Mouse (Mus musculus): Measurements from ENCODE around the gene 4931428F04Rik. TPM values are rescaled to one million over a fixed set of nuclear protein-coding genes. Genes with fewer than 3 reads are reported as not detected.

The 4931428F04Rik gene
- 3.4 and 4.5 TPM in 2 replicates for total RNA-seq (2017)

- ATAC-seq (replicated peaks in 1 of 2; ENCODE audit: insufficient read depth in 1 of 2, low FRiP score in 2 of 2, low TSS enrichment in 1 of 2, low read depth in 1 of 2, poor library complexity in 2 of 2, severe bottlenecking in 2 of 2): no peak
Observed at GRCm38 (mm10) chr8:105289805-105290460, at the start of gene 4931428F04Rik. TSS of gene 4931428F04Rik (minus strand) at chr8:105289864.

GRCm38 (mm10) chr8:105338992-105339391 lies 49.3 kb upstream of the 4931428F04Rik start:
- ATAC-seq (replicated peaks in 1 of 2; ENCODE audit: insufficient read depth in 1 of 2, low FRiP score in 2 of 2, low TSS enrichment in 1 of 2, low read depth in 1 of 2, poor library complexity in 2 of 2, severe bottlenecking in 2 of 2): peak; percentile 52 to 54; a peak in 3 of 4 replicates

- ATAC-seq (replicated peaks in 1 of 2; ENCODE audit: insufficient read depth in 1 of 2, low FRiP score in 2 of 2, low TSS enrichment in 1 of 2, low read depth in 1 of 2, poor library complexity in 2 of 2, severe bottlenecking in 2 of 2): no peak
Observed at GRCm38 (mm10) chr8:105336373-105337130, 46.9 kb upstream of the 4931428F04Rik start.

GRCm38 (mm10) chr8:105332523-105332922 lies 42.9 kb upstream of the 4931428F04Rik start:
- no peak for ATAC-seq (replicated peaks in 1 of 2; ENCODE audit: insufficient read depth in 1 of 2, low FRiP score in 2 of 2, low TSS enrichment in 1 of 2, low read depth in 1 of 2, poor library complexity in 2 of 2, severe bottlenecking in 2 of 2)

GRCm38 (mm10) chr8:105331931-105332330 lies 42.3 kb upstream of the 4931428F04Rik start:
- ATAC-seq (replicated peaks in 1 of 2; ENCODE audit: insufficient read depth in 1 of 2, low FRiP score in 2 of 2, low TSS enrichment in 1 of 2, low read depth in 1 of 2, poor library complexity in 2 of 2, severe bottlenecking in 2 of 2): no peak

GRCm38 (mm10) chr8:105331469-105331868 lies 41.8 kb upstream of the 4931428F04Rik start:
- ATAC-seq (replicated peaks in 1 of 2; ENCODE audit: insufficient read depth in 1 of 2, low FRiP score in 2 of 2, low TSS enrichment in 1 of 2, low read depth in 1 of 2, poor library complexity in 2 of 2, severe bottlenecking in 2 of 2): no peak

GRCm38 (mm10) chr8:105330325-105330724 lies 40.7 kb upstream of the 4931428F04Rik start:
- ATAC-seq (replicated peaks in 1 of 2; ENCODE audit: insufficient read depth in 1 of 2, low FRiP score in 2 of 2, low TSS enrichment in 1 of 2, low read depth in 1 of 2, poor library complexity in 2 of 2, severe bottlenecking in 2 of 2): no peak

GRCm38 (mm10) chr8:105326968-105327367 lies 37.3 kb upstream of the 4931428F04Rik start:
- no peak for ATAC-seq (replicated peaks in 1 of 2; ENCODE audit: insufficient read depth in 1 of 2, low FRiP score in 2 of 2, low TSS enrichment in 1 of 2, low read depth in 1 of 2, poor library complexity in 2 of 2, severe bottlenecking in 2 of 2)

GRCm38 (mm10) chr8:105326141-105326672 lies 36.5 kb upstream of the 4931428F04Rik start, which contains the start of the genes Lrrc29 and Tmem208:
TSS of gene Lrrc29 (minus strand) at chr8:105326278.
TSS of gene Tmem208 (plus strand) at chr8:105326354.
- peak; percentile 94 to 96 for ATAC-seq (replicated peaks in 1 of 2; ENCODE audit: insufficient read depth in 1 of 2, low FRiP score in 2 of 2, low TSS enrichment in 1 of 2, low read depth in 1 of 2, poor library complexity in 2 of 2, severe bottlenecking in 2 of 2)

- no peak; a peak in 1 of 4 replicates for ATAC-seq (replicated peaks in 1 of 2; ENCODE audit: insufficient read depth in 1 of 2, low FRiP score in 2 of 2, low TSS enrichment in 1 of 2, low read depth in 1 of 2, poor library complexity in 2 of 2, severe bottlenecking in 2 of 2)
Observed at GRCm38 (mm10) chr8:105325641-105326093, 36.0 kb upstream of the 4931428F04Rik start.

- no peak for ATAC-seq (replicated peaks in 1 of 2; ENCODE audit: insufficient read depth in 1 of 2, low FRiP score in 2 of 2, low TSS enrichment in 1 of 2, low read depth in 1 of 2, poor library complexity in 2 of 2, severe bottlenecking in 2 of 2)
Observed at GRCm38 (mm10) chr8:105323183-105323582, 33.5 kb upstream of the 4931428F04Rik start.

- ATAC-seq (replicated peaks in 1 of 2; ENCODE audit: insufficient read depth in 1 of 2, low FRiP score in 2 of 2, low TSS enrichment in 1 of 2, low read depth in 1 of 2, poor library complexity in 2 of 2, severe bottlenecking in 2 of 2): no peak
Observed at GRCm38 (mm10) chr8:105318662-105319190, 29.1 kb upstream of the 4931428F04Rik start.

GRCm38 (mm10) chr8:105317941-105318340 lies 28.3 kb upstream of the 4931428F04Rik start:
- no peak for ATAC-seq (replicated peaks in 1 of 2; ENCODE audit: insufficient read depth in 1 of 2, low FRiP score in 2 of 2, low TSS enrichment in 1 of 2, low read depth in 1 of 2, poor library complexity in 2 of 2, severe bottlenecking in 2 of 2)

GRCm38 (mm10) chr8:105315073-105315769 lies 25.6 kb upstream of the 4931428F04Rik start:
- ATAC-seq (replicated peaks in 1 of 2; ENCODE audit: insufficient read depth in 1 of 2, low FRiP score in 2 of 2, low TSS enrichment in 1 of 2, low read depth in 1 of 2, poor library complexity in 2 of 2, severe bottlenecking in 2 of 2): no peak

- ATAC-seq (replicated peaks in 1 of 2; ENCODE audit: insufficient read depth in 1 of 2, low FRiP score in 2 of 2, low TSS enrichment in 1 of 2, low read depth in 1 of 2, poor library complexity in 2 of 2, severe bottlenecking in 2 of 2): no peak
Observed at GRCm38 (mm10) chr8:105313622-105314402, 24.1 kb upstream of the 4931428F04Rik start.

GRCm38 (mm10) chr8:105312891-105313481 lies 23.3 kb upstream of the 4931428F04Rik start:
- peak in 1 of 2 experiments; percentile 14; a peak in 1 of 4 replicates for ATAC-seq (replicated peaks in 1 of 2; ENCODE audit: insufficient read depth in 1 of 2, low FRiP score in 2 of 2, low TSS enrichment in 1 of 2, low read depth in 1 of 2, poor library complexity in 2 of 2, severe bottlenecking in 2 of 2)

Measured in hematopoietic stem cell, adult 5-6 weeks (primary cell).